Mouse (Mus musculus): ENCODE measurements at regions not wholly inside any gene's neighbourhood (a gene's known extent, or its start where the extent isn't known, plus 50 kb on each side); places are given as distances from the start of the nearest gene placed in this dataset.

DNA sequence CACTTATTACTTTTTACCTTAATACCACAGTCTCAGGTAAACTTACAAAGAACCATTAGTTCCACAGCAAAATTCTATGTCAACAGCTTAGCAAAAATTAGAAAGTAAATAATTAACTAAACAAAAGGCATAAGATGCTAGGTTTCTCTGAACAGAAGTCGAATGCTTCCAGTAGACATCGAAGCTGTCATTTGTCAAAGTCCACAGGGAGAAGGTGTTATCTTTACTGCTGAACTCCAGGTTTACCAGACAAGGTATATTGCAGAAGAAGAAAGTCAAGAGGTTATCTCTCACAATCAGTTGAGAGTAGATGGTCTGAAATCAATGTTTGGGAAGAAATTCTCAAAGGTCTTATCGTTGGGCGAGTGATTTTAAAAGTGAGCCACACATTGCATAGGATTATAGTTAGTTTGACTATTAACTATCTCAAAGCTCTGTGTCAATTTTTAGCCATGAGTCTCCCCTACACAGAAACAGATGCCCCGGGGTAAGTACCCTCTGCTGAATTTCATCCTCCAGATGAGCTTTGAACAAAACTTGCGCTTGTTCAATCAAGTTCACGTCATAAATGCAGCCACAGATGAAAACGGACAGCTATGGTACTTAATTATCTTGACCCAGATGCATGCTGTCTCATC is 153.1 kb upstream of the Prep start:
- Histone ChIP-seq H3K4me1 (ENCODE audit: control insufficient read depth in 1 of 2, insufficient read depth in 2 of 2, low read length in 2 of 2) (no peaks in the 10 kb centered on the region), H3K27me3 (ENCODE audit: control insufficient read depth in 1 of 2, insufficient read depth in 2 of 2, low read length in 2 of 2) (no peaks in the 10 kb centered on the region), H3K4me3 (ENCODE audit: control insufficient read depth in 1 of 2, insufficient read depth in 1 of 2, low read depth in 2 of 2, low read length in 2 of 2) (no peak overlapping the region), H3K9ac (ENCODE audit: control insufficient read depth, low read depth, low read length, poor library complexity, severe bottlenecking) (no peak overlapping the region), H3K79me2 (ENCODE audit: control insufficient read depth, insufficient read depth, low read length, poor library complexity) (no peaks in the 10 kb centered on the region), H3K27ac (ENCODE audit: control insufficient read depth, low read depth, low read length) (no peak overlapping the region), H3K9me3 (replicated peaks; ENCODE audit: insufficient read depth, low read length) (no peaks in the 10 kb centered on the region), H3K36me3 (ENCODE audit: control insufficient read depth in 1 of 2, insufficient read depth in 2 of 2, low read length in 2 of 2) (no peaks in the 10 kb centered on the region)
- TF ChIP-seq UBTF (IDR thresholded peaks at IDR 0.05; ENCODE audit: borderline replicate concordance, insufficient read depth, low read depth, low read length) = no peak
- TF ChIP-seq ZNF384 (IDR thresholded peaks at IDR 0.05; ENCODE audit: low read depth, low read length) = no peak
- no peak for TF ChIP-seq POLR2A (IDR thresholded peaks at IDR 0.05; ENCODE audit: control insufficient read depth in 1 of 2, insufficient read depth in 1 of 2, low read depth in 1 of 2, low read length in 2 of 2, poor library complexity in 1 of 2)
- no peak for TF ChIP-seq MAFK (IDR thresholded peaks at IDR 0.05; ENCODE audit: borderline replicate concordance, low read depth, low read length)
- no peak for TF ChIP-seq MXI1 (IDR thresholded peaks at IDR 0.05; ENCODE audit: low read depth, low read length)
- TF ChIP-seq RCOR1 (IDR thresholded peaks at IDR 0.05; ENCODE audit: low read depth, low read length) = no peak
- no peak for TF ChIP-seq ETS1 (IDR thresholded peaks at IDR 0.05; ENCODE audit: low read depth, low read length)
- no peak for TF ChIP-seq EP300 (IDR thresholded peaks at IDR 0.05; ENCODE audit: low read depth in 1 of 2, low read length in 2 of 2)
- no peak for TF ChIP-seq MYC (IDR thresholded peaks at IDR 0.05; ENCODE audit: low read depth, low read length)
- TF ChIP-seq MAX (IDR thresholded peaks at IDR 0.05; ENCODE audit: low read length) = no peak
- no peak for TF ChIP-seq HCFC1 (IDR thresholded peaks at IDR 0.05; ENCODE audit: low read depth, low read length)
- TF ChIP-seq CHD2 (IDR thresholded peaks at IDR 0.05; ENCODE audit: low read length) = no peak
- no peak for TF ChIP-seq ZC3H11A (IDR thresholded peaks at IDR 0.05; ENCODE audit: low read depth, low read length)
- no peak for TF ChIP-seq GABPA (IDR thresholded peaks at IDR 0.05; ENCODE audit: low read depth, low read length)
- no peak for TF ChIP-seq SIN3A (IDR thresholded peaks at IDR 0.05; ENCODE audit: low read length)
- no peak for TF ChIP-seq ZKSCAN1 (IDR thresholded peaks at IDR 0.05; ENCODE audit: low read depth, low read length)
- TF ChIP-seq TAL1 (IDR thresholded peaks at IDR 0.05; ENCODE audit: low read length) = no peak
- no peak for DNase-seq (ENCODE audit: low read depth, low spot score)

DNA sequence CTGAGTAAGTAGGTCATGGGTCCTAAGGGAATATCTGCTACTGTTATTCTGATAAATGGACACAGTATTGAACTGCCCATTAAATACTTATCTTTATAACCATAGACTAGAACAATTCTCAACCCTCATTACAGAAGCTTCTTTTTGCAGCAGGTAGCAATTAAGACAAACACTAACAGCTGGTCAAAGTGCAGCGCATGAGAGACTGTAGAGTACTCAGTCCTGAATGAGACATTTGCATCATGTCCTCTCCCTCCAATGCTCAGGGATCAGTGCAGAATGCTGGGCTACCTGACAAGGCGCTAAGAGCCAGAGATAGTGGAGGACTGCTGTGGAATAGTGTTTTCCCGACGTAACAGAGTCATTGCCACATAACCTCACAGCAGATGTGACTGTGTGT is 162.5 kb upstream of the Prep start:
- no peak overlapping the region for H3K27ac ChIP-seq (ENCODE audit: control insufficient read depth, low read depth, low read length)
- no peak for DNase-seq (ENCODE audit: low read depth, low spot score)
- H3K36me3 ChIP-seq (ENCODE audit: control insufficient read depth in 1 of 2, insufficient read depth in 2 of 2, low read length in 2 of 2) = no peaks in the 10 kb centered on the region
- H3K27me3 ChIP-seq (ENCODE audit: control insufficient read depth in 1 of 2, insufficient read depth in 2 of 2, low read length in 2 of 2) = no peaks in the 10 kb centered on the region; a peak in 1 of 4 replicates
- no peak overlapping the region for H3K4me3 ChIP-seq (ENCODE audit: control insufficient read depth in 1 of 2, insufficient read depth in 1 of 2, low read depth in 2 of 2, low read length in 2 of 2)
- H3K79me2 ChIP-seq (ENCODE audit: control insufficient read depth, insufficient read depth, low read length, poor library complexity) = no peaks in the 10 kb centered on the region
- no peaks in the 10 kb centered on the region for H3K4me1 ChIP-seq (ENCODE audit: control insufficient read depth in 1 of 2, insufficient read depth in 2 of 2, low read length in 2 of 2)
- no peak overlapping the region for H3K9ac ChIP-seq (ENCODE audit: control insufficient read depth, low read depth, low read length, poor library complexity, severe bottlenecking)
- no peaks in the 10 kb centered on the region for H3K9me3 ChIP-seq (replicated peaks; ENCODE audit: insufficient read depth, low read length)
- TF ChIP-seq POLR2AphosphoS2 (IDR thresholded peaks at IDR 0.05; ENCODE audit: low read length) (no peak), CHD2 (IDR thresholded peaks at IDR 0.05; ENCODE audit: low read length) (no peak), BHLHE40 (IDR thresholded peaks at IDR 0.05; ENCODE audit: borderline replicate concordance, low read depth, low read length) (no peak), MAZ (IDR thresholded peaks at IDR 0.05; ENCODE audit: low read depth, low read length) (no peak), KAT2A (conservative IDR thresholded peaks at IDR 0.05; ENCODE audit: low read depth, low read length) (no peak), E2F4 (IDR thresholded peaks at IDR 0.05; ENCODE audit: borderline replicate concordance, low read depth, low read length) (no peak), ZC3H11A (IDR thresholded peaks at IDR 0.05; ENCODE audit: low read depth, low read length) (no peak), MYB (IDR thresholded peaks at IDR 0.05; ENCODE audit: low read depth, low read length) (no peak), TAL1 (IDR thresholded peaks at IDR 0.05; ENCODE audit: low read length) (no peak), ZNF384 (IDR thresholded peaks at IDR 0.05; ENCODE audit: low read depth, low read length) (no peak), ZMIZ1 (IDR thresholded peaks at IDR 0.05; ENCODE audit: low read depth, low read length) (no peak), MEF2A (IDR thresholded peaks at IDR 0.05; ENCODE audit: extremely low read depth, insufficient replicate concordance, low read depth, low read length, poor library complexity, severe bottlenecking) (no peak), SMC3 (IDR thresholded peaks at IDR 0.05; ENCODE audit: low read depth, low read length) (no peak), CHD1 (IDR thresholded peaks at IDR 0.05; ENCODE audit: low read depth, low read length) (no peak), TCF12 (IDR thresholded peaks at IDR 0.05; ENCODE audit: low read depth, low read length) (no peak)

Data from MEL (cell line).